ENCODE assay signal across 24 mouse cellular contexts in the genomic region with DNA sequence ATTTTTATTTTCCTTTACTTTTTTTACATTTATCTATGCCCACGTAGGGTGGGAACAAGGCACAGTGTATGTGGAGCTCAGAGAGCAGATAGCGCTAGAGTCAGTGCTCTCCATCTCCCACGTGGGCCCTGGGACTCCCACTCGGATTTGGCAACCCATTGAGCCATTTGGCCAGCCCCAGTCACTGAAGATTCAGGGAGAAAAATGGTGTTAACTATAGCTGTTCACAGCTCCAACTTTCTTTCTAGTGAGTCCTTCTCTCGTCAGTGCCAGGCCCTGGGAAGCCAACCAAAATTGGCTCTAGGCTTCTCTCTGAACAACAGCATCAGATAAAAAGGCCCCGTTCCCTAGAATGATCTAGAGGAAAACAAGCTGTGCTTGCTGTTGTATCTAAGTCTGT. TPM values are rescaled to one million over a fixed set of nuclear protein-coding genes. Genes with fewer than 3 reads are reported as not detected.
"Had no signal": no experiment of that assay in that cellular context is flagged by ENCODE, and none has a peak within 500 bp of the region (broad histone marks: within the 10 kb centered on the region; RNA-seq: fewer than 3 reads in every experiment).

No protein-coding gene starts in this region.

- H3K36me3 ChIP-seq: liver, embryonic 13.5 days had no signal

- H3K4me3 ChIP-seq: layer of hippocampus, adult 2 months; liver, embryonic 13.5 days had no signal

- H3K4me1 ChIP-seq: liver, embryonic 13.5 days had no signal

- H3K4me2 ChIP-seq: liver, embryonic 13.5 days; midbrain, embryonic 11.5 days had no signal

- H3K9me3 ChIP-seq: liver, embryonic 13.5 days had no signal

- H3K9ac ChIP-seq: liver, embryonic 13.5 days had no signal

- DNase-seq: kidney, postnatal 25 days; layer of hippocampus, adult 9-11 months; liver, embryonic 13.5 days; lung, adult 2 months; lung, postnatal 14 days; lung, postnatal 4 days; midbrain, embryonic 14.5 days; thymus, adult 2 months; thymus, postnatal 14 days; thymus, postnatal 4 days had no signal

- H3K27me3 ChIP-seq: liver, embryonic 13.5 days had no signal

- H3K27ac ChIP-seq: kidney, postnatal 0 days; layer of hippocampus, adult 2 months; liver, embryonic 13.5 days; stomach, postnatal 0 days had no signal

RNA-seq across cellular contexts. Expression of a gene that starts 42.2 kb away (rescaled TPM):
- total RNA-seq: layer of hippocampus, adult 2 months; liver, adult 2 months; megakaryocyte progenitor cell, adult 5-6 weeks; megakaryocyte-erythroid progenitor cell, adult 5-6 weeks had no signal
- polyA plus RNA-seq: kidney, adult 2 months; kidney, embryonic 14.5 days; kidney, postnatal 0 days; large intestine, adult 2 months; limb, embryonic 11.5 days; liver, adult 2 months; liver, embryonic 13.5 days; liver, embryonic 16.5 days; lung, adult 2 months; lung, embryonic 16.5 days; stomach, embryonic 14.5 days; stomach, postnatal 0 days; thymus, adult 2 months had no signal
